Mouse (Mus musculus) bone marrow, adult 2 months (tissue): ENCODE results near the gene Piezo1.

ENCODE experiments used
- CTCF ChIP-seq: fragments of 200-500 bp; IDR thresholded peaks from 2 replicates; pipeline ENCODE4 v1.5.1; 2011; ENCODE audit warnings: low read length, control low read depth; ENCODE audit not compliant: control insufficient read depth, insufficient read depth
- POLR2A ChIP-seq: fragments of 200-500 bp; IDR thresholded peaks from 2 replicates; pipeline ENCODE4 v1.6.1; 2011; ENCODE audit warnings: low read depth, mild to moderate bottlenecking, control low read depth, low read length, borderline replicate concordance; ENCODE audit not compliant: control insufficient read depth

- TF ChIP-seq CTCF (no peak), POLR2A (no peak)
These were observed 89.5 kb downstream of the Piezo1 start for GRCm38 (mm10) chr8:122461473-122462148.
